Mouse (Mus musculus): ENCODE results near the gene Ldlrad3. TPM values are rescaled to one million over a fixed set of nuclear protein-coding genes. Genes with fewer than 3 reads are reported as not detected.

Gene Ldlrad3
- polyA plus RNA-seq, 1 experiment, result 9.8 TPM

DNA sequence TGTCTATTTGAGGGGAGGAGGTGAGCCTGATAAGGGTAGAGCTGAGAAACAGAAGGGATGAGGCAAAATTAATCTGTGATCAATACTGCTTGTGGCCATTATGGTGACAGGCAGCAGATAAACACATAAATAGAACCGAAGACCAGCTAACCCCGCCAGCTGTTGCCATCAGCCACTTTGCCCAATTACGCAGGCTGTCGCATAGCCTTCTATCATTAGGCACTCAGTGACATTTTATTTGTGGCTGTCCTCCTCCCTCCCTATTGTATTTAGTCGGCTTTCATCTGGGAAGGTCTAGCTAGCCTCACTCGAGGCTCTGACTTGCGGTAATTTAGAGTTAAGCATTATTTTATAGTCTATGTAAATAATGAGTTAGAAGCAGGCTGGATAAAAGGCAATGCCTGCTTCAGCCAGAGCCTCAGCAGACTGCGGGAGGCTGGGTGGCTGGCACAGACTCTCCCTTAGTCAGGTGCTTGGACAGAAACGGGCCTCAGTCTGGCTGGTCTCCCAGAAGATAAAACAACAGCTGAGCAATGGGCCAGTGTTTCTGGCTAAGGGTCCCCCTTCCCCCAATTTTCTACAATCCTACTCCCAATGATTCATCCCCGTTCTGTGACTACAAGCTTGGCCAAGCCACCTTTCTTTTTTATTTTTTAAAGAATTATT is 147.8 kb downstream of the Ldlrad3 start:
- DNase-seq (ENCODE audit: low read depth), result no peak

DNA sequence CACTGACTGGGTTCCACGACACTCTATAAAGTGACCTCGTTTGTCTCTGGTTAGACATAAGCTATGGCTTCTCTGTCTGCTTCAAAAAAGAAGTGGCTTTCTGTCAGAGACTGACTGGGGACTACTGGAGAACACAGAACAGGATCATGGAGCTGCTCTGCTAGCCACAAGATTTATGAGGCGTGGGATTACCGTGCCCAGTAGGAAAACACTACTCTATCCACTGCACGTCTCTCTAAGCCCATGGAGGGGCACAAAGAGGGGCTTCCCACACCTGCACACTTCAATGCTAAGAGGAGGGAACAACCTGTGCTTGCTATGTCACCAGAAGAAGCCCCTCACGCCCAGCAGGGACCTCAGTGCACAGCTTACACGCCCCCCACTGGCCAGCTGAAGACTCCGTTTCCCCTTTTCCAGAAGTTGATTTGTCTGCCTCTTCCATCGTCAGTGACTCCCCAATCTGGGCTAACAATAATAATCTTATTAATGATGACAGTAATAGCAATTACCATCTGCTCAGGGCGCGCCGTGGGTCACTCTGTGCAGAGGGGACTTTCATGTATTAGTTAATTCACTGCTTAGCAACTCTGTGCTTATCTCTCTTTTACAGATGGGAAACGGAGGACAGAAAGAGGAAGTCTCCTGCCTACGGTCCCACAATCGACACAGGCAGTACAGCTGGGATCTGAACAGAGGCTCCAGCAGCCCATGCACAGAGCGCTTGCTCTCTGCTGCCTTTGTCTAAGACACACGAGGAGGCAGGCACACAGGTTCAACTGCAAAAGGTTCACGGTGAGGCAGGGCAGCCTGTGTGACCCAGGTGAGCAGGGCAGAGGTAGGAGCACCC is 149.3 kb downstream of the Ldlrad3 start:
- no peak for DNase-seq (ENCODE audit: low read depth)

DNA sequence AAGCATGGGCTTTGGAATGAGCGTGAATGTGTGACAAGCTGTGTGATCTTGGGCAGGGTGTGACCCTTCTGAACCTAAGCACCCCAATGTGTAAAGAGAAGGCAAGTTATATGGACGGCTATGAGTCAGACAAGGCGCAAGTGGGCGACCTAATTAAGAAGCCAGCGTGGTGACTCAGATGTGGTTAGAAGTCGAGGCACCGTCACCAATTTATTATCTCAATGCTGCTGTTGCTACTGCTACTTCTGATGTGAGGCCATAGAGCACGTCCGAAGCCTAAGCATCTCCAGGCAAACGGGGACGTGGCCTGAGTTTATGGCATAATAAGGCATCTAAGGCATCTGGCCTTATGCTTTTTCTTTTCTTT is 151.7 kb downstream of the Ldlrad3 start:
- no peak for DNase-seq (ENCODE audit: low read depth)

DNA sequence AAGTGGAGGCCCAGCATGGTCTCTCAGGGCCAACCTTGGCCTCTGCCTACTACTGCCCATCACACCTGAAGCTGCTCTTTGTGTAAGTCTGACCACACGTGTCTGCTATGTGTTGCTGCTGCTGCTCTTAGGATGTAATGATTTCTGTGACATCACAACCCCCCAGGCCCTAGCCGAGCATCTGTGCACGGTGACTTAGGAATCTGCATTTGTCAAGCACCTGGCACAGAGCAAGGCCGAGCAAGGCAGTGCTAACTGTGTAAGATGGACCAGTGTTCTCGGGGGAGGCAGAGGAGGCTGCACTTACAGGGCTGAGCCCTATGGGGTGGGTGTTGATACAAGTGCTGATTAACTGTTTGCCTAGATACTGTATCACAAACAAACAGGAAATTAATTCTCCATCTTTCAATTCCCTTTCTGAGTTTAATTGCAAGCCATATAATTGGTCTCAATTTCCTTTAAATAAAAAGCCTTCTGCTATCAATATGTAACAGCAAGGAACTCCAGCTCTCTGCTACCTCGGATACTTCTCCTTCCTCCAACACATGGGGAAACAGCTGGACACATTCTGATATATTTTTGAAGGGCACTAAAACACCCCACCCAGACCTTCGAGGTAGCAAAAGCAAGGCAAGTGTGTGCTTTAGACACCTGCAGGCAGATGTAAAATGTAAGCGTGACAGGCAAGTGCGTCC is 152.2 kb downstream of the Ldlrad3 start:
- no peak for DNase-seq (ENCODE audit: low read depth)

DNA sequence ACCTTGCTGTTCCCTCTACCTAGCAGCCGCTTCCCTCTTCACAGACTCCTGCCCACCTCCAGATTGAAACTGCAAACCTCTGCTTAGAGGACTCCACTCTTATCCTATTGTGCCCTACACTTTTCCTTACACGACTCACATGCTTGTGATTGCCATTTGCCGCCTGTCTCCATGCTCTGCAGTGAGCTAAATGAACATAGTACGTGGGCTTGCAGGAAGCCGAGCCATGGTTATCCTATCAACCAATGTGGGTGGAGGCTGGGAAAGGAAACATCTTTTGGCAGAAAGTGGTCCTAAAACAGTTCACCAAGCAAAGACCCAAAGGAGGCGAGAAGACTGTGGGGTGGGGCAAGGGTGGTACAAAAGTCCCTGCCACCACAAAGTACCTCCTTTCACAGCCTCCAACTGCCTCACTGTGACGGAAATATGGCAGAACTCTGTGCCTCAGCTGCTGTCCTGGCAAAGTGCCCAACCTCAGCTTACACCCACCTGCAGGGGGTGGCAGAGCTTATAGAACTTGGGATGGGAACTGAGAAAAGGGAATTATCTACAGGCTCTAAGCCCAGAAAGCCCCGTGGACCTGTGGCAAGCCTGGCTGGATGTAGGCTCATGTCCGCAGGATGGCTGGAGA is 153.4 kb downstream of the Ldlrad3 start:
- no peak for DNase-seq (ENCODE audit: low read depth)

DNA sequence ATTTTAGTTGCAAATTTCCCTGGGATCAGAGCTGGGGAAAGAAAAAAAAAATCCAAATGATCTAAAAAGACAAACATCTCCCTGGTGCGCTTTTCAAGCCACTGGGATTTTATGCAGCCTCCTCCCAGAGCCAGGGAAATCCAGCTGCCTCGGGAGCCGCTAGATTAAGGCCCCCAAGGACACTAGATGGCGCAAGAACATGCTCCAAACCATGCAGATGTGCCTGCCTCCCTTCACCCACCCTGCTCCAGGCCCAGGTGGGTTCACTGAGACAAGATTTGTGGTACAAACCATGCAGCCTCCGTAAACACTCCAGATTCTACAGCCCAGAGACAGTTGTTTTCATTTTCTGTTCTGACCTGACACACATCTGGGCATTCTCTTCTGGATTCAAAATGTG is 155.5 kb downstream of the Ldlrad3 start:
- no peak for DNase-seq (ENCODE audit: low read depth)

DNA sequence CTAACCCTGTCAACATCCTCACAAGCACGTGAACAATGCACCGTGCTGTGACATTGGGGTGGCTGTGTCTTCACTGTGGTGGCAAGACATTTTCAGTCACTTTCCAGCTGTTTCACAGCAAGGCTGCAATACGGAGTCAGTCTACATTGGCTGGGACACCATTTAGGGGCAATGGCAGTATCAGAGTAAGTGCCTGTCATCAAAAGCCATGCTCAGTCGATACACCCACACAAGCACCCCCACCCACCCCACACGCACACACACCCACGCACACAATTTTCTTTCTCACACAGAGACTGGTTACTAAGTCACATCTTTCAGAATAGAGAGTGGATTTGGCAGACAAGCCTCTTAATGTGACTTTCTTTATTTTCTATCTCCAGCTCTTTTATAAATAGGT is 156.0 kb downstream of the Ldlrad3 start:
- DNase-seq (ENCODE audit: low read depth), result no peak

DNA sequence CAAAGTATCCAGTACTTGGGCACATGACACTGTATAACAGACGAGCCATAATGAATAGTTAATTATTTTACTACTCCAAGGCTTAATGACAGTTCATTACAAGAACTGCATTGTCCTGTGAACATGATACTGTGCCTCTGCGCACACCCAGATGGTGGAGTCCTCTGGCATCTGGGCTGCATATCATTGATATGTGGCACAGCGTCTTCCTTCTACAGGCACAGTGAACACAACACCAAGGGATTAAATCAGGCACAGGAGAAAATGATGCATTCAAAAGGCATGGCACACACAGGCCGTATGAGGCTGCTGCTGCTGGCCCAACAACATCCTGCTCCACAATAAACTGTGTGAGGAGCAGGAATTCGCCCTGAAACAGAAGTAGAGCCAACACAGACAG is 156.5 kb downstream of the Ldlrad3 start:
- no peak for DNase-seq (ENCODE audit: low read depth)

DNA sequence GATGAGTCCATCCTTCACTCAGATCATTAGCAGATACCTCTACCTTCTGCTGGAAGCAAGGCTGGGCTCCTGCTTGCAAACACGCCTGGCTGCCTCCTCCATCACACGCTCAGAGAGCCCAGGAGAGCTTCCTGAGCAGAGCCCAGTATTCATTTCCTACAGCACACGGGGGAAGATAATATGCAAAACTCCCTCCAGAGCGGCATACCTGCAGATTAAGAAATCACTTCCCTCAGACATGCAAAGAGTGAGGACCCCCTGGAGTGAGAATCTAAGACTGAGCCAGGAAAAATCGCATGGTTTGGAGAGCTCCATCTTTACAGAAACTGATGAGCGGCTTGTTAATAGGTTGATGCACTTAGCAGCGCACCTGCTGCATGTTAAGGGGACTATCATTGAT is 158.9 kb downstream of the Ldlrad3 start:
- DNase-seq (ENCODE audit: low read depth), result no peak

DNA sequence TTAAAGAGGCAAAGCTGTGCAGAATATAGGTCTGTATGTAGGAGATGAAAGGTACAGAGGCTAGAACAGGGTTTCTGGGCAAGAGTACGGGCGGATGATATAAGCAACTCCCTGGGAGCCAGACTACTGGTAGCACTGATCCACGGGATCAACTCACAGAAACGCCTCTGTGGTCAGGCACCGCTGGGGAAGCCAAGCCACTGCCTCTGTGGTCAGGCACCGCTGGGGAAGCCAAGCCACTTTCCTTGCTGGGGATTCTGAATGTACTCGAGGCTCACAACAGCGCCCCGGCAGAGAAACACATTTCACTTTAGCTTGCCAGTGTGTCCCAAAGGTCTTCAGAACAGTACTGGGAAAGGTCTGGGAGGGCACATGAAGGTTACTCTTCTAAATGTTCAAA is 160.0 kb downstream of the Ldlrad3 start:
- no peak for DNase-seq (ENCODE audit: low read depth)

DNA sequence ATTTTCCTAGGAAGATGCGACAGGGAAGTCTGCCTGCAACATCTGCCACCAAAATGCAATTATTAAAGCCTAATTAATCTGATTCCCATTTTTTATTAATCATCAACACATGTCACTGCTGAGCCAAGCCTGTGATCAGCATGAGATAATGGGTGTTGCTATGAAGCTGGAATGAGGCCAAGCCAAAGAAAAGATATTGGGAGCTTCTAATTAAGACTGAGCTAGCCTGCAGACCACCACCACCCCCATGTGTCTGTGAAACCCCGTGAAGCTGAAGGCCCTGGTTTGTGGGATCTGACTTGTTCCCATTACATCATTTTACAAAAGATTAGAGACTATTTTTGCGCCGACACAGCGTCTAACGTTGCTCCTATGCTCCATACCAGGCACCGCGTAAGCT is 161.7 kb downstream of the Ldlrad3 start:
- no peak for DNase-seq (ENCODE audit: low read depth)

DNA sequence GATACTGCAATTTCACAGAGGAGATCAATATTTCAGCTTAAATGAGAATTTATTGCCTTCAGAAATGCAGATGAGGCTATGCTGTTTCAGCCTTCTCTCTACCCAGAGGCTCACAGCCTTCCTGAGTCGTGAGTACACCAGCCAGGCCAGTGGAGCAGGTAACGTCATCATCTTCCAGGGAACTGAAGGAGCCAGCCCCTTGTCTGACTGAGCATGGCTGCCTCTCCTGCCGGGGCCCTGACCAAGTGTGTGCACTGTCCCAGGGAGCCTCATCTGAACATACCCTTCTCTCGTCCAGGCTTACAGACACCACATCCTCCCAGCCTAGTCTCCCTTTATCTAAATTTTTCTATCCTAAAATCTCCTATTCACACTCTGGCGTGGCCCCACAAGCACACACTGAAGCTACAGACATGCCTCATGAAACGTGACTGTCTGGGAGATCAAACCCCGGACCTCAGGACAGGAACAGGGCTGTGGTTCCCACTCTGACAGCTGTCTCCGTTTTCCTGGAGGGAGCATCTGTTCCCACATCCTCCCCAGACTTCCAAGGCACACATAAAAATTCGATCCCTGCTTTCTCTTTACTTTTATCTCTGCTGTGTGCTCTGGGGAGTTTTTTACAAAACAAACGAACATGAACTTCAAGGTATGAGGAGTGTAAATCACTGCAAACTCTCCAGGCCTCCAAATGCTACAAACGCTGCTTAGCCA is 164.7 kb downstream of the Ldlrad3 start:
- no peak for DNase-seq (ENCODE audit: low read depth)

DNA sequence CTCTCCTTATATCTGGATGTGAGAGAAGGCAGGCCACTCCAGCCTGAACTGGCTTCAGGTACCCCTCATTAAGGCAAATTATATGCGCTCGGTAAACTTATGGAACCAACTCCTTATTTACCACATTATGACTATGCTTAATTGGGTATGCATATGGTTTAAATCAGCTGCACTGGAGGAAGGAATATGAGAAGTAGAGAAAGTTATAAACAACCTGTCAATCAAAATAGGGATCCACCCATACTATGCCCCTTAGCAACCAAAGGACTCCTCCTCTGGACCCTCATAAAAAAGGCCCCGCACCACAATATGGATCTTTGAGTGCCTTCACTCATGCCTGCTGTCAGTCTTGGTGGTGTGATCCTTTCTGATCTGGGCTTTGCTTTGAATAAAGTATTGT is 165.6 kb downstream of the Ldlrad3 start:
- DNase-seq (ENCODE audit: low read depth), result no peak

DNA sequence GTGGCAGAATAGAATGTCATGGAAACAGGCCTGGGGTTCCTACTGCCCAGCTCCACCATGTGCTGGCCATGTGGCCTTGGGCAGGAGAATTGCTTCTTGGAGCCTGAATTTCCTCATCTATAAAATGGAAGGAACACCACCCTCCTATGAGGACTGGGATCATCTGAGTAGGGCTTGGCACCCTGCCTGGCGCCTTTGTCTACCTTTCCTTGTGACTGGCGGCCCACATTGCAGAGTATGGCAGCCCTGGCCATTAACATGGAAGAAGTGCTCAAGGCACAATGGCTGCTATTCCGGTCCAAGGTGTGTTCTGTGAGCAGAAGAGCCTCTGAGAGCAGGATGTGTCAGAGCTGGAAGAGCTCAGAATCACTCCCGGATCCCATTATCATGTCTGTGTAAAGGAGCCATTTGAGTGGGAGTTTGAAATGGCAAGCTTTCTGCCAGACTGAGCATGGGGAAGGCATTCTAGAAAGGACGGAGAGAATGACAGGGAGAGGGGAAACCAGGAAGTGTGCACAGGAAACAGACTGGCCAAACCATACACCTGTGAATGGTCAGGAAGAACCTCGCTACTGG is 171.6 kb downstream of the Ldlrad3 start:
- DNase-seq (ENCODE audit: low read depth), result no peak

DNA sequence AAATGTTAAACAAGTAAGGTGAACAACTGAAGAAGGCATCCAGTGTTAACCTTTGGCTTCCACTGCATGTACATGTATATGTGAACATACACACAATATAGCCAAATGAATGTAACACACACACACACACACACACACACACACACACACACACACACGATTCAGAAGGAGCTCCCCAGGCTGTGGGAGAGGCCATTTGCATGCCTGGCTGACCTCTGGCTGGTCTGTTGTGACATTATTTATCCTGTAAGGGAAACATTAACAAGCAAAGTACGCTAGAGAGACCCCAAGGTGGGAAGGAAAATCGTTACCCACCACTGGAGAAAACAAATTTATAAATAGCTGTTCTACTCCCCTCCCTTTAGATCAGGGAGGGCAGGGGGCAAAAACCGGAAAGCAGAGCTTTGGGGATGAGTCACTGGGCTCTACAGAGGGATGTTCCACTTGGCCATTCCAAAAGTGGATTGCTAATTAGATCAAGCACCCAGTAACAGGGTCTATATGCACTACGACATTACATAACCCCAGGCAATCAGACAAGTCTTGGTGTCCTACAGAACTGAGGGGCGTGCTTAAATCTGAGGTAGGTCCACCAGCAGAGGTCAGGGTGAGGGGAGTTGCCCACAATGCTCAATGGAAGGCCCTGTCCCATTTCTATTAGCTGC is 174.7 kb downstream of the Ldlrad3 start:
- DNase-seq (ENCODE audit: low read depth), result no peak

DNA sequence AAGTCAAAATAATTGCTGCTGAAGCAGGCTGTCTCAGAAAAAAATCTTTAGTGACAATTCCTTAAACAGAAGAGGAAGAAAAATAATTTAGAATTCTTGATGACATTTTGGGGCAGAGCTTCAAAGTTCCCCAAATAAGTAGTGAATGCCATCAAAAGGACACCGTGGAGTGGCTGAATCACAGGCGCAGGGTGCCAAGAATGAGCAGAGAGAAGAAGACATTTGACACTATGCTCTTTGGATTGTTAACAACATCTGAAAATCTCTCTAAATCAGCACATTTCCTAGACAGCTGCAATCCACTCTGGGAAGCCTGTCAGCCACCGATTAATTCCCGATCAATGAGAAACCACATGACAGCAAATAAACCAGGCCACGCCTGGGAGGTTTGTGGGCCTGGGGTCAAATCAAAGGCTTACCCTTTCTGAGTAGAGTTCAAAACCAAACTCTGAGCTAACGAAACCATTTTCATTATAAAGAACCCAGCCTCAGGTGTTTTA is 176.4 kb downstream of the Ldlrad3 start:
- DNase-seq (ENCODE audit: low read depth), result no peak

DNA sequence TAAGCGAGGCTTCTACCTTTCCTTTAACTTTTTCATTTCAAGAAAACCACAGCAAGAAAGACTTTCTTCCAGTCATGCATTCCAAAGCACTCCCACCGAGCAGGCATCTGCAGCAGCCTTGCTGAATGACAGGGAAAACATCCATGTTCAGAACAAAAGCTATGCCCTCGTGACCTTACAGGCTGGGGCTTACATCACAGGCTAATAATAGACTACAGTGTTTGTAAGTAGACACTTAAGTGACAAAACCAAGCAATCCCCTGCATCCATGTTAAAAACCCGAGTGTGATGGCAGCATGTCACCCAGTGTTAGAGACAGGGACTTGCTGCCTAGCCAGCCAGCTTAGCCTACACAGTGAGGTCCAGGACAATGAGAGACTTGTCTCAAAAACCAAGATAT is 180.0 kb downstream of the Ldlrad3 start:
- no peak for DNase-seq (ENCODE audit: low read depth)

DNA sequence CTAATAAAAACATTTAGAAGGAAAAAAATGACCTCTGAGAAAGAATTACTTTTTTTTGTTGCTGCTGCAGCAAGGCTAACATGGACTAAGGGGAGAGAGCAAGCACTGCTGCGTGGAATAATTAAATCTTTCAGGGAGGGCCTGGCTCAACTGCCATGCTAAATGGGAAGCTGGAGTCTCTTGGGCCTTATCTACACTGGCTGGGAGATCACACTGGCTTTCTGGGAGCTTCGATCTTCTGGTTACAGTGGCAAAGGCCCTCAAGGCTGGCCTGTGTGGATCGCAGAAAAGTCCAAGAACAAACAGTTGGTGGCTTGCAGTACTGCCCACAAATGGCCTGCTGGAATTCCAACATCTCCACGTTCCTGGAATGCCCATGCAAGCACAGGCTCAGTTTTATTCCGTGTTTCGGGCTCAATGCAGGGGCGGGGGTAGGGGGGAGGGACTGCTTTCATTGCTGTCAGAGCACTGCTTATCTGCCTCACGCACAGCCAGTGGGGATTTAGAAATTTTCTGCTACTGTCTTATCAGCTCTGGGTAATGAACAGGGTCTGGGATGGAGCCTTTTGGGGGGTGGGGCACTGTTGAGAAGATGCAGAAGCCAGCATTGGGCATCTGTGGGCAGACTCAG is 180.7 kb downstream of the Ldlrad3 start:
- DNase-seq (ENCODE audit: low read depth), result no peak

DNA sequence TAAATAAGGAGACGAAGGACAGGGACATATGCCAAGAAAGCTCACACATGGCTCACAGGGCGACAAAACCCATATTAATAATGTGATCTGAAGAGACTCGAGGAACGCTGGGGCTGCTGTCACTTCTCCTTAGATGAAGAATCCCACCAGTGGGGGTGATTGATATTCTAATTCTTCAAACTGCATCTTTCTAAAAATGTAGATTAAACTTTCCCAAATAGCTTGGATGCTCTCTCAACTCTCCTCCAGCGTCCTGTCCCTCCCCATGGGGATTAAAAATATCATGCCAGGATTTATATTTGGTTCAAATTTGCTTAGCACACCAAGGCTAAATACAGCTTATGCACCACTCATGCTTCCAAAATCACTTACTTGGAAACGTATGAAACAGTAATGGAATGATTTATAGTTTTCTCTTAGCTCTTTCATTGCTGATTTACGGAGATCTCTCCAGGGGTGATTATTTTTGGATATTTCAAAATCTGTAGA is 182.4 kb downstream of the Ldlrad3 start:
- no peak for DNase-seq (ENCODE audit: low read depth)
